Mouse (Mus musculus): Measurements from ENCODE around the gene Olfr517. TPM values are rescaled to one million over a fixed set of nuclear protein-coding genes. Genes with fewer than 3 reads are reported as not detected.

Olfr517 gene
- not detected in 2 replicates for polyA plus RNA-seq (2015; fragmentation: Nextera tagmentation; extraction: Ambion mirVana)

DNA sequence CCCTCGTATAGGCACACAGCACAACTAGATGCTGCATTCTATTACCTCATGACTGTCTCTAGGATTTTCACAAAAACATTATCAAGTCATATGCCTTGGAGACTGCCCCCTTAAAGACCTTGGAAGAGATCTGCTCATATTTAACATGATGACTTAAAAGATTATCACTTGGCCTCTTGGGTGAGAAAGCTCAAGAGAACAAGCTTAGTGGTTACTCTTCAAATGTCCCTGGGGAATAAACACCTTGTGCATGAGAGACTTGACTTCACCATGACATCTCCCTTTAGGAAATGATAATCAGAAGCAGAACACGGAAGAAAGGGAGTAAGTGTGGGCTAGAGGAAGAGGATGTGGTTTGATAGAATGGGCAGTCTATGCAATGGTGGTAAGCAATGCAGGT, at the start of gene Olfr517:
Gene Olfr517 (minus strand): TSS at position 101 of the 400 bp plus-strand sequence.
- Histone ChIP-seq H3K27me3 (ENCODE audit: control insufficient read depth, insufficient read depth, low read depth, low read length) (no peaks in the 10 kb centered on the region), H3K36me3 (ENCODE audit: control insufficient read depth, insufficient read depth, low read length) (no peaks in the 10 kb centered on the region), H3K9ac (ENCODE audit: low read depth, low read length) (no peak within 1 kb of the TSS), H3K4me3 (ENCODE audit: low read depth, low read length) (no peak within 1 kb of the TSS), H3K9me3 (replicated peaks; ENCODE audit: control insufficient read depth, low read length, poor library complexity, severe bottlenecking) (no peaks in the 10 kb centered on the region), H3K4me2 (ENCODE audit: low read length) (no peak within 1 kb of the TSS), H3K27ac (ENCODE audit: low read length) (no peak within 1 kb of the TSS), H3K4me1 (ENCODE audit: control insufficient read depth, insufficient read depth, low read length) (no peaks in the 10 kb centered on the region)
- 77% methylated on average over 2 of the region's 2 CpGs for WGBS
- no peak for ATAC-seq

DNA sequence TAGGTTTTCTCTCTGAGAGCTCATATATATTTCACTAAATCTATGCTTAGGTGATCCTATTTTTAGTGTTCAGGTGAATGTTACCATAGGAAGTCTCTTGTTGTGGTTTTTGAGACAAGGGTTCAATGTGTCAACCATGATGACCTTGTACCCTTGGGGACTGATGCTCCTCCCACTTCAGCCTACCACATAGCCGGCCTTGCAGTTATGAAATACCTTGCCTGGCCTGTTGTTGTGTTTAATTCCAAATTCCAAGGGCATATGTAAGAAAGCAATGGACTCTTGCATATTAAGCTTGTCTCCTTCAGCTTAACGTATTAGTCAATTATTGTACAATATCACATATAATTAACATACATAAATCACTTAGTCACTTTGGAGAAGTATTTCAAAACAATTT, 31.8 kb upstream of the Olfr517 start:
- H3K4me1 ChIP-seq (ENCODE audit: control insufficient read depth, insufficient read depth, low read length), result no peaks in the 10 kb centered on the region
- H3K4me3 ChIP-seq (ENCODE audit: low read depth, low read length), result no peak overlapping the region
- no peaks in the 10 kb centered on the region for H3K9me3 ChIP-seq (replicated peaks; ENCODE audit: control insufficient read depth, low read length, poor library complexity, severe bottlenecking)
- WGBS, result 81% methylated on average over 2 of the region's 2 CpGs
- H3K36me3 ChIP-seq (ENCODE audit: control insufficient read depth, insufficient read depth, low read length), result no peaks in the 10 kb centered on the region
- no peak for ATAC-seq
- H3K9ac ChIP-seq (ENCODE audit: low read depth, low read length), result no peak overlapping the region
- no peak overlapping the region for H3K27ac ChIP-seq (ENCODE audit: low read length)
- no peaks in the 10 kb centered on the region for H3K27me3 ChIP-seq (ENCODE audit: control insufficient read depth, insufficient read depth, low read depth, low read length)
- H3K4me2 ChIP-seq (ENCODE audit: low read length), result no peak overlapping the region

DNA sequence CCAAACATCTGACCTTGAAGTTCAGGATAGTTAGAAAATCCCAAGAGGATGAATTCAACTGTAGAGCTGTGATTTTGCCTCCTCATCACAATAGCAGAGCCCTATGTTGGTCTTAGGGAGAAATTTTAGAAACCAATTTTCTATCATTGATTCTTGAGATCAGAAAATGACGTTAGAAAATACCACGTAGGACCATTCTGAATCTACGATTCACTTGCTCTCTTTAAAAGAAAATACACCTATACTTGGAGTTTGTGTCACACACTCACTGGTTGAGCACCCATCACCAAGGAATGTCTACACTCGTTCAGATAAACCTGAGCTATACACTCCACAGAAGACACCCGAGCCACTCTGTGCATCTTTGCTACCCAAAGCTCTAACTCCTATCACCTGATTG, 22.1 kb upstream of the Olfr517 start, which contains the start of gene Olfr519:
Gene Olfr519 (minus strand): TSS at position 101 of the 400 bp plus-strand sequence.
- Histone ChIP-seq H3K27me3 (ENCODE audit: control insufficient read depth, insufficient read depth, low read depth, low read length) (no peaks in the 10 kb centered on the region), H3K4me2 (ENCODE audit: low read length) (no peak within 1 kb of the TSS), H3K4me3 (ENCODE audit: low read depth, low read length) (no peak within 1 kb of the TSS), H3K27ac (ENCODE audit: low read length) (no peak within 1 kb of the TSS), H3K9ac (ENCODE audit: low read depth, low read length) (no peak within 1 kb of the TSS), H3K9me3 (replicated peaks; ENCODE audit: control insufficient read depth, low read length, poor library complexity, severe bottlenecking) (no peaks in the 10 kb centered on the region), H3K36me3 (ENCODE audit: control insufficient read depth, insufficient read depth, low read length) (no peaks in the 10 kb centered on the region), H3K4me1 (ENCODE audit: control insufficient read depth, insufficient read depth, low read length) (no peaks in the 10 kb centered on the region)
- 84% methylated on average over 5 of the region's 5 CpGs for WGBS
- no peak for ATAC-seq

DNA sequence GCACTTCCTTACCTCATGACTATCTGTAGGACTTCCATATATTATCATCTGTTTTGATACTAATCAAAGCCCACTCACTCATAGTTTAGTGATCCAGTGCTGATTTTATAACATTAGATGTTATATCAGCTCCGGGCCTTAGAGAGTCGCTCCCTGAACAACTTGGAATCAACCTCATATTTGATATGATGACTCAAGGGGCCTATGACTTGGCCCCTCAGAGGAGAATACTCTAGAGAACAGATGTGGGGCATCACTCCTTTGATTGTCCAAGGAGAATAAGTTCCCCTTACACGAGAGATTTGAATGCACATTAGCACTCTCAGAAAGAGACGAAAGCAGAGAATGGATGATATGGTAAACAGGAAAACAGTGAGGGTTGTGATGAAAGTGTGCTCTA, 12.7 kb upstream of the Olfr517 start, which contains the start of gene Olfr518:
Gene Olfr518 (minus strand): TSS at position 101 of the 400 bp plus-strand sequence.
- Histone ChIP-seq H3K27me3 (ENCODE audit: control insufficient read depth, insufficient read depth, low read depth, low read length) (no peaks in the 10 kb centered on the region), H3K27ac (ENCODE audit: low read length) (no peak within 1 kb of the TSS), H3K36me3 (ENCODE audit: control insufficient read depth, insufficient read depth, low read length) (no peaks in the 10 kb centered on the region), H3K9ac (ENCODE audit: low read depth, low read length) (no peak within 1 kb of the TSS), H3K4me1 (ENCODE audit: control insufficient read depth, insufficient read depth, low read length) (no peaks in the 10 kb centered on the region), H3K9me3 (replicated peaks; ENCODE audit: control insufficient read depth, low read length, poor library complexity, severe bottlenecking) (no peaks in the 10 kb centered on the region), H3K4me2 (ENCODE audit: low read length) (no peak within 1 kb of the TSS), H3K4me3 (ENCODE audit: low read depth, low read length) (no peak within 1 kb of the TSS)
- 80% methylated on average over 4 of the region's 4 CpGs for WGBS
- ATAC-seq, result no peak

DNA sequence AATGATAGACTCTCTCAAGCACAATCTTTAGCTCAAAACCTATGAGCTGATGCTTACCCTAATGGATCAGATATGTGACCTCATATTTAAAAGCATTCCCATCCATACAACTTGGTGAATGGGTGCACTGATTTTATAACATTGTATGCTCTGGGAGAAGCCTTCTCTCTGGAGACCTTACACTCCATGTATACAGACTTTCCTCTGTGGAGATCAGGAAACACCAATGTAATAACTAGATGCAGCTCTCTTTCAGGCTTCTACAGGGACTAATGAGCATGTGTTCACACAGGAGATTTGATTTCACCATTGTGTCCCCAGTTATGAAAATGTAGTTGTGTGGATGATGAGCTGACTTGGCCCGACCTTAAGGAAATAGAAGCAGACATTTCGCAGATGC, 21.8 kb downstream of the Olfr517 start, which contains the start of gene Olfr516:
Gene Olfr516 (minus strand): TSS at position 101 of the 400 bp plus-strand sequence.
- Histone ChIP-seq H3K9ac (ENCODE audit: low read depth, low read length) (no peak within 1 kb of the TSS), H3K27me3 (ENCODE audit: control insufficient read depth, insufficient read depth, low read depth, low read length) (no peaks in the 10 kb centered on the region), H3K4me1 (ENCODE audit: control insufficient read depth, insufficient read depth, low read length) (no peaks in the 10 kb centered on the region), H3K27ac (ENCODE audit: low read length) (no peak within 1 kb of the TSS), H3K4me2 (ENCODE audit: low read length) (no peak within 1 kb of the TSS), H3K36me3 (ENCODE audit: control insufficient read depth, insufficient read depth, low read length) (no peaks in the 10 kb centered on the region), H3K9me3 (replicated peaks; ENCODE audit: control insufficient read depth, low read length, poor library complexity, severe bottlenecking) (no peaks in the 10 kb centered on the region), H3K4me3 (ENCODE audit: low read depth, low read length) (no peak within 1 kb of the TSS)
- WGBS, result 87% methylated on average over 2 of the region's 2 CpGs
- no peak for ATAC-seq

DNA sequence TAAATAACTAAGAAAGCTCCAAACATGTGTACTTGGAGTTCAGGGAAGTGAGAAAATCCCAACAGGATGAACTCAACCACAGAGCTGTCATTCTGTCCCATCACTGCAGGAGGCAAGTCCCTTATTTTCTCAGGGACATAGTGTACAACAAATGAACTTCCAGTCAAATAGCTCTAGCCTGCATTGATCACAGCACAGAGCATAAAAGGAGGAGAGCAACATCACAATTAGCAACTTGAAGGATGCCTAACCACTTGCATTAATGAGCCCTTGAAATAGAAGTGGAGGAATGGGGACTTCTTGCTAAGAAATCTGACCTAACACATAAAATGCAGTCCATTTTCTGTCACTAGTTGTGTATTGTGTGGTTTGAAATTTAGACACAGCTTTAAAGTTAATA, 46.3 kb downstream of the Olfr517 start, which contains the start of gene Olfr514:
Gene Olfr514 (minus strand): TSS at position 101 of the 400 bp plus-strand sequence.
- no peak for ATAC-seq
- Histone ChIP-seq H3K4me1 (ENCODE audit: control insufficient read depth, insufficient read depth, low read length) (no peaks in the 10 kb centered on the region), H3K27me3 (ENCODE audit: control insufficient read depth, insufficient read depth, low read depth, low read length) (no peaks in the 10 kb centered on the region), H3K27ac (ENCODE audit: low read length) (no peak within 1 kb of the TSS), H3K4me2 (ENCODE audit: low read length) (no peak within 1 kb of the TSS), H3K9ac (ENCODE audit: low read depth, low read length) (no peak within 1 kb of the TSS), H3K4me3 (ENCODE audit: low read depth, low read length) (no peak within 1 kb of the TSS), H3K36me3 (ENCODE audit: control insufficient read depth, insufficient read depth, low read length) (no peaks in the 10 kb centered on the region), H3K9me3 (replicated peaks; ENCODE audit: control insufficient read depth, low read length, poor library complexity, severe bottlenecking) (no peaks in the 10 kb centered on the region)

Other genes starting within 250 kb of the Olfr517 start
- not detected in 2 replicates for gene Olfr508, start 242.4 kb downstream of the Olfr517 start, polyA plus RNA-seq (2015; fragmentation: Nextera tagmentation; extraction: Ambion mirVana)
- gene Olfr509, start 220.5 kb downstream of the Olfr517 start, polyA plus RNA-seq (2015; fragmentation: Nextera tagmentation; extraction: Ambion mirVana), result not detected in 2 replicates
- gene Olfr510, start 206.0 kb downstream of the Olfr517 start, polyA plus RNA-seq (2015; fragmentation: Nextera tagmentation; extraction: Ambion mirVana), result not detected in 2 replicates
- not detected in 2 replicates for gene Olfr512, start 159.1 kb downstream of the Olfr517 start, polyA plus RNA-seq (2015; fragmentation: Nextera tagmentation; extraction: Ambion mirVana)
- gene Olfr513, start 121.4 kb downstream of the Olfr517 start, polyA plus RNA-seq (2015; fragmentation: Nextera tagmentation; extraction: Ambion mirVana), result not detected in 2 replicates
- not detected in 2 replicates for gene Olfr514, start 46.4 kb downstream of the Olfr517 start, polyA plus RNA-seq (2015; fragmentation: Nextera tagmentation; extraction: Ambion mirVana)
- gene Olfr516, start 21.9 kb downstream of the Olfr517 start, polyA plus RNA-seq (2015; fragmentation: Nextera tagmentation; extraction: Ambion mirVana), result not detected in 2 replicates
- not detected in 2 replicates for gene Olfr518, start 12.6 kb upstream of the Olfr517 start, polyA plus RNA-seq (2015; fragmentation: Nextera tagmentation; extraction: Ambion mirVana)
- not detected in 2 replicates for gene Olfr519, start 22.0 kb upstream of the Olfr517 start, polyA plus RNA-seq (2015; fragmentation: Nextera tagmentation; extraction: Ambion mirVana)
- not detected in 2 replicates for gene Nlrp10, start 57.8 kb upstream of the Olfr517 start, polyA plus RNA-seq (2015; fragmentation: Nextera tagmentation; extraction: Ambion mirVana)
- 60.9 and 62.8 TPM in 2 replicates for gene Eif3f, start 62.0 kb upstream of the Olfr517 start, polyA plus RNA-seq (2015; fragmentation: Nextera tagmentation; extraction: Ambion mirVana)
- gene Tub, start 78.0 kb upstream of the Olfr517 start, polyA plus RNA-seq (2015; fragmentation: Nextera tagmentation; extraction: Ambion mirVana), result 62.1 and 66.0 TPM in 2 replicates
- 36.1 and 38.0 TPM in 2 replicates for gene Ric3, start 211.0 kb upstream of the Olfr517 start, polyA plus RNA-seq (2015; fragmentation: Nextera tagmentation; extraction: Ambion mirVana)